Mouse (Mus musculus): Measurements from ENCODE around the gene Cdkn1a.
"Not testable (repeated sequence)": the region's sequence is repeated elsewhere in the genome, so short reads cannot be mapped to it uniquely, and the experiment has no call there.

The Cdkn1a gene

GRCm38 (mm10) chr17:29090776-29091175 is at the start of gene Cdkn1a:
TSS of gene Cdkn1a (plus strand) at chr17:29090976.
- DNase-seq (ENCODE audit: low read depth) = peak; percentile 78

- DNase-seq (ENCODE audit: low read depth) = not testable (repeated sequence)
Observed at GRCm38 (mm10) chr17:29041632-29042031, 49.1 kb upstream of the Cdkn1a start.

- DNase-seq (ENCODE audit: low read depth) = peak; percentile 72
Observed at GRCm38 (mm10) chr17:29042569-29042968, 48.2 kb upstream of the Cdkn1a start.

- peak; percentile 36 for DNase-seq (ENCODE audit: low read depth)
Observed at GRCm38 (mm10) chr17:29043583-29043982, 47.2 kb upstream of the Cdkn1a start.

- DNase-seq (ENCODE audit: low read depth) = peak; percentile 34
Observed at GRCm38 (mm10) chr17:29044146-29044924, 46.4 kb upstream of the Cdkn1a start.

- peak; percentile 78 for DNase-seq (ENCODE audit: low read depth)
Observed at GRCm38 (mm10) chr17:29044925-29045319, 45.9 kb upstream of the Cdkn1a start.

- DNase-seq (ENCODE audit: low read depth) = peak; percentile 58
Observed at GRCm38 (mm10) chr17:29045741-29046530, 44.8 kb upstream of the Cdkn1a start.

- DNase-seq (ENCODE audit: low read depth) = peak; percentile 38
Observed at GRCm38 (mm10) chr17:29046863-29047262, 43.9 kb upstream of the Cdkn1a start.

- DNase-seq (ENCODE audit: low read depth) = peak; percentile 59
Observed at GRCm38 (mm10) chr17:29047697-29048514, 42.9 kb upstream of the Cdkn1a start.

- peak; percentile 84 for DNase-seq (ENCODE audit: low read depth)
Observed at GRCm38 (mm10) chr17:29048748-29049507, 41.8 kb upstream of the Cdkn1a start.

GRCm38 (mm10) chr17:29049508-29049889 is 41.3 kb upstream of the Cdkn1a start:
- no peak for DNase-seq (ENCODE audit: low read depth)

GRCm38 (mm10) chr17:29049923-29050322 is 40.9 kb upstream of the Cdkn1a start:
- no peak for DNase-seq (ENCODE audit: low read depth)

- no peak for DNase-seq (ENCODE audit: low read depth)
Observed at GRCm38 (mm10) chr17:29050791-29051190, 40.0 kb upstream of the Cdkn1a start.

- DNase-seq (ENCODE audit: low read depth) = no peak
Observed at GRCm38 (mm10) chr17:29053067-29053466, 37.7 kb upstream of the Cdkn1a start.

- no peak for DNase-seq (ENCODE audit: low read depth)
Observed at GRCm38 (mm10) chr17:29053841-29054240, 36.9 kb upstream of the Cdkn1a start.

- no peak for DNase-seq (ENCODE audit: low read depth)
Observed at GRCm38 (mm10) chr17:29054429-29054828, 36.3 kb upstream of the Cdkn1a start.

- no peak for DNase-seq (ENCODE audit: low read depth)
Observed at GRCm38 (mm10) chr17:29055586-29055985, 35.2 kb upstream of the Cdkn1a start.

GRCm38 (mm10) chr17:29056207-29056606 is 34.6 kb upstream of the Cdkn1a start:
- no peak for DNase-seq (ENCODE audit: low read depth)

- DNase-seq (ENCODE audit: low read depth) = peak; percentile 86
Observed at GRCm38 (mm10) chr17:29056699-29057151, 34.1 kb upstream of the Cdkn1a start.

- DNase-seq (ENCODE audit: low read depth) = peak; percentile 47
Observed at GRCm38 (mm10) chr17:29057361-29057890, 33.4 kb upstream of the Cdkn1a start.

GRCm38 (mm10) chr17:29057961-29058360 is 32.8 kb upstream of the Cdkn1a start:
- DNase-seq (ENCODE audit: low read depth) = peak; percentile 88

Data from 416B (cell line).